Mouse (Mus musculus): ENCODE measurements at regions not wholly inside any gene's neighbourhood (a gene's known extent, or its start where the extent isn't known, plus 50 kb on each side); places are given as distances from the start of the nearest gene placed in this dataset.
A peak's percentile ranks its signal among the peaks of the same experiment; 100 is the strongest.

DNA sequence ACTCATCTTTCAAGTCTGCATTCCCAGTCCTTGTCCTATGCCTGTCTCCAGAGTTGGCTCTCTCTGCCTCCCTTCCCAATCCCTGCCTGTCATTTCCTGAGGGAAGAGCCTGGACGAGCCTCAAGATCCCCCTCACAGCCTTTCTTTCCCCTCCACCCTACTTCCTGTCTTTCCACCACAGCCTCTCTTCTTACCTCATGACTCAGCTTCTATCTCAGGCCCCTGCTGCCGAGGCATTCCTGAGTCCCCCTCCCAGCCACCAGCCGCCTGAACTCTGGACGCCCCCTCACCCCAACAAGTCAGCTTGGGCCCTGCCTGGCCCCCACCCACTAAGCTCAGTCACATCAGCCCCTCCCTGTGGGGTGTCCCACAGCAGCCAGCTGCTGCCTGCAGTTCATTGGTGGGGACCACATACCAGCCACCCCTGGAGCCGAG is 105.8 kb downstream of the Efnb1 start:
- Histone ChIP-seq H3K36me3 (replicated peaks; ENCODE audit: low read length) (no peaks in the 10 kb centered on the region), H3K4me1 (peaks cover 36% of the 10 kb centered on the region), H3K4me3 (replicated peaks) (no peak overlapping the region), H3K9me3 (no peaks in the 10 kb centered on the region), H3K27me3 (replicated peaks) (peaks cover 70% of the 10 kb centered on the region)
- no peak for TF ChIP-seq GATA1 (IDR thresholded peaks at IDR 0.05; ENCODE audit: borderline replicate concordance, low read length)

DNA sequence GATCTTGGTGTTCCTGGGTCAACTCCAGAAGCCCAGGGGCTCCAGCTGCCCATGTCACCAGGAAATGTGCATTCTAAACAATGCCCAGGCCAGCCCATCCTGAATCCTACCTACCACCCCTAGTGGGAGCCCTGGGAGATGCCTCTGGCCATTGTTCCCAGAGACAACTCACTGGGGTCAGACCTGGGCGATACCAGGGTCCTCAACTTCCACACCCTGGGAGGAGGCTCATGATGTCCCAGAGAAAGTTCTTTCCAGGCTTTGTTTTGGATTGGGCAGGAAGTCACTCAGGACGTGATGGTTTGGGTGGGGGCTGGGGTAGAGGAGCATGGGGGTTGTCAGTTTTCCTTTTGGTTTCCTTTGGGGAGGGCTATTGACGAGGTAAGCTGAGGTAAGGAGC is 97.1 kb downstream of the Efnb1 start:
- no peaks in the 10 kb centered on the region; the same call in 1 of the 2 replicates for H3K4me1 ChIP-seq
- H3K9me3 ChIP-seq: no peaks in the 10 kb centered on the region
- H3K4me3 ChIP-seq (replicated peaks): no peak overlapping the region
- TF ChIP-seq FLI1 (IDR thresholded peaks at IDR 0.05; ENCODE audit: low read length) (no peak), GATA1 (IDR thresholded peaks at IDR 0.05; ENCODE audit: borderline replicate concordance, low read length) (no peak)
- peaks cover 65% of the 10 kb centered on the region for H3K27me3 ChIP-seq (replicated peaks)
- no peaks in the 10 kb centered on the region for H3K36me3 ChIP-seq (replicated peaks; ENCODE audit: low read length)

DNA sequence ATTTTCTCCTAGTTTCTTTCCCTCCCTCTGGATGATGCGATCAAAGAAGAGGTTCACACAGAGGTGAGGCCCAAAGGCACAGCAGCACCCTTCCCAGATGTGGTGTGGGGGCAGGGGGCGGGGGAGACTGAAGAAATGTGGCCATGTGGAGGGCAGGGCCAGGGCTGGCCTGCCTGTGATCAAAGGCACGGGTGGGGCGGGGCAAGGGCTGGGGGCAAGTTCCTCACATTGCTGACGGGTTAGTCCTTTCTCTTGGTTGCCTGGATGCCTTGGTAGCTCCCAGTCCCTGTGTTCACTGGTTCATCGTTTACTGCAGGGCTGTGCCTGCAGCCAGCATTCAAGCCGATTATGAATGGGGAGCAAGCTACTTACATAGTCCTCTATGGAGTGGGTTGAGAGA is 96.4 kb downstream of the Efnb1 start:
- H3K4me3 ChIP-seq (replicated peaks): no peak overlapping the region

DNA sequence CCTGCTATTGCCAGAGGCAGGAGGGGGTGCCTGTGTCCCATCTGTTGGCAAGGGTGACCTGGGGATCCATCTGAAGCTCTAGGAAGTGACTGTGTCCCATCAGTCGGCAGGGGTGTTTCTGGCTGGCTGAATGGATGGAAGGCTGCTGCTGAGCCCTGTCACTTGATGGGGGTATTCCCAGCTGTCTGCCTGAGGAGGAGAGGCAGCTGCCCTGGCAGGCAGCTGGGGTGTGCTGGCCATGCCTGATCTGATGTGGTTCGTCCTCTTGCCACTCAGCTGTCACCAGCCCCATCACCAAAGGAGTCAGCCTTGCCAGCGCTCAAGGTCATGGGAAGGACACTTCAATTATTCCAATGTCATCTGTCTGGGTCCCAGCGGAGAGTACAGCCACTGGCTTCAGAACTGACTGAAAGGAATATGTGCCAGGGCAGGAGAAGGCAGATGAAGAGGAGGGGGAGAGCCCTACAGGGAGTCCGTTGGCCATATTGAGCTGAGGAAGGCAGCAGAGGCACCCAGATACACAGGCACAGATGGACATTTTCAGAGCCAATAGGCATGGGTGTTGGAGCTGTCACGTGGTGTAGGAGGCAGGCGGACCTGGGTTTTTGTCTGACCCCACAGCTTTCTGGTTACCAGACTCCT is 89.3 kb downstream of the Efnb1 start:
- Histone ChIP-seq H3K27me3 (replicated peaks) (peaks cover 80% of the 10 kb centered on the region), H3K4me1 (peaks cover 22% of the 10 kb centered on the region), H3K9me3 (no peaks in the 10 kb centered on the region), H3K4me3 (replicated peaks) (no peak overlapping the region), H3K36me3 (replicated peaks; ENCODE audit: low read length) (no peaks in the 10 kb centered on the region)
- no peak for TF ChIP-seq GATA1 (IDR thresholded peaks at IDR 0.05; ENCODE audit: borderline replicate concordance, low read length)
- TF ChIP-seq FLI1 (IDR thresholded peaks at IDR 0.05; ENCODE audit: low read length): no peak

More for the DNA sequence above, 96.4 kb downstream of the Efnb1 start:
- H3K9me3 ChIP-seq: no peaks in the 10 kb centered on the region
- no peaks in the 10 kb centered on the region; the same call in 1 of the 2 replicates for H3K4me1 ChIP-seq
- TF ChIP-seq FLI1 (IDR thresholded peaks at IDR 0.05; ENCODE audit: low read length): no peak
- TF ChIP-seq GATA1 (IDR thresholded peaks at IDR 0.05; ENCODE audit: borderline replicate concordance, low read length): no peak
- H3K36me3 ChIP-seq (replicated peaks; ENCODE audit: low read length): no peaks in the 10 kb centered on the region
- H3K27me3 ChIP-seq (replicated peaks): peaks cover 68% of the 10 kb centered on the region

DNA sequence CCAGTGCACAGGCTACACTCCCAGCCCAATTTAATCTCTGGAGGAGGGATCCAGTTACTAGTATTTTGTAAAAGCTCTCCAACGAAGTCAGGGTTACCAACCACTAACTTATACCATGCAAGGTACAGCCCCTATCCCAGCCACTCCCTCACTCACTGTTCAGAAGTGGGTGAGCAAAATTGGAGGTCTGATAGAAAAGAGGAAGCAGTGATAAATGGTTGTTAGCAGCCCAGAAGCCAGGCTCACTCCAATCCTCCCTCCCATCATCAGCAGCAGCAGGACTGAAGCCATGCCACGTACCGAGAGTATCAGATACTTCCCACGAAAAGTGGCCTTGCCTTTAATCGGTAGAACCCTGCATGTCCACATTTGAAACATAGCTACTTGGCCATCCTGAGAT is 86.1 kb downstream of the Efnb1 start:
- TF ChIP-seq FLI1 (IDR thresholded peaks at IDR 0.05; ENCODE audit: low read length) (no peak), GATA1 (IDR thresholded peaks at IDR 0.05; ENCODE audit: borderline replicate concordance, low read length) (no peak)
- no peaks in the 10 kb centered on the region for H3K9me3 ChIP-seq
- H3K27me3 ChIP-seq (replicated peaks): peaks cover 84% of the 10 kb centered on the region
- peaks cover 26% of the 10 kb centered on the region for H3K4me1 ChIP-seq
- H3K36me3 ChIP-seq (replicated peaks; ENCODE audit: low read length): no peaks in the 10 kb centered on the region
- no peak overlapping the region for H3K4me3 ChIP-seq (replicated peaks)

DNA sequence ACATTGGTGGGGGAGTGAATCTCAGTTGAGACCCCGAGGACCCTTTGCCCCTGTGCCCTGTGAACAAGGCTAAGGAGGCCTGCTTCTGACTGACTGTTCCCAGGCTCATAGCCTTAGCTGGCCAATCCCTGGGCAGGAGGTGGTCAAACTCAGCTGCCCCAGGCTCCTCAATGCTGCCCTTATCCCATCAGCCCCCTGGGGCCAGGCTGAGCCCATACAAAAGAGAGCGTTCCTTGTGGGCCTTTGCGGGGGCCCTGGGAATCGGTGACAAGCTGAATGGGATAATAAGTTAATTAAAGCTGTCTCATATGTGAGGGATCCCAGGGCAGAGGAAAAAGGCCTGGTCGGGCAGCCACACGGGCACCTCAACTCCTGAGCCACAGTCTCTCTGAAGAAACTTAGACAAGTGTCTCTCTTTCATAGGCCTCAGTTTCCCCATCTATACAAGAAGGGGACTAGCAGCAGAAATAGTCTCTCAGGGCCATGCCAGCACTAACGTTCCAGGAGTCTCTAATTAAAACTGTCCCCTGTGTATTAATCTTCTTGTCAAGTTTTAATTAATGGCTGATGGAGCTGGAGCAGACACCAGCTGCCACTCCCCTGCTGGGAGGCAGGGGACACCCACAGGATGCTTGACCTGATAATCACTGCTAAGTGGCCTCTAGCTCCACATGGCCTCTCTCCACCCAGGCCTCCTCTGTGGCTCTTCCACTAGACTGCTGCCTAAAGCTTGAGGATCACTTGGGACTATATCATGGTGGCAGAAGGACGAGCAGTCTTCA is 84.9 kb downstream of the Efnb1 start:
- TF ChIP-seq GATA1 (IDR thresholded peaks at IDR 0.05; ENCODE audit: borderline replicate concordance, low read length): no peak
- no peaks in the 10 kb centered on the region for H3K36me3 ChIP-seq (replicated peaks; ENCODE audit: low read length)
- peaks cover 27% of the 10 kb centered on the region for H3K4me1 ChIP-seq
- H3K27me3 ChIP-seq (replicated peaks): peaks cover 86% of the 10 kb centered on the region
- no peaks in the 10 kb centered on the region for H3K9me3 ChIP-seq
- H3K4me3 ChIP-seq (replicated peaks): no peak overlapping the region

DNA sequence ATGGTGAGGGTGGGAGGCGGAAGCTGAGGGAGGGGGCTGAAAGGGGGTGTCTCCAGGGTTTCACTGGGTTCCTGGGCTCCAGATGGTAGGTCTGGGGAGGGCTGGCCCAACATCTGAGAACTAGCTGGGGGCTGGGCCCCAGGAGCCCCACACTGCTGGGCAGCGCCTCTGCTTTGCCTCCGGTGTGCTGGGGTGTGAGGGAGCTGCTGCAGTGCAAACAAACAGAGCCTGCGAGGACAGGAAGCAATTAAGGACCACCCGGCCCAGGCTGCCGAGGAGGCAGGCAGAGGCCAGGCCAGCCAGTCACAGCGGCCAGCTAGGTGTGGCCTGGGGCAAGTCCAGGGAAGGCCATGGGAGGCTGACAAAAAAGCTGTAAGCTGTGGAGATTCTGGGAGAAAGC is 82.3 kb downstream of the Efnb1 start:
- H3K4me3 ChIP-seq (replicated peaks): no peak overlapping the region
- H3K4me1 ChIP-seq: peaks cover 32% of the 10 kb centered on the region
- H3K27me3 ChIP-seq (replicated peaks): peaks cover 81% of the 10 kb centered on the region
- H3K36me3 ChIP-seq (replicated peaks; ENCODE audit: low read length): no peaks in the 10 kb centered on the region
- TF ChIP-seq FLI1 (IDR thresholded peaks at IDR 0.05; ENCODE audit: low read length) (no peak), GATA1 (IDR thresholded peaks at IDR 0.05; ENCODE audit: borderline replicate concordance, low read length) (no peak)
- no peaks in the 10 kb centered on the region for H3K9me3 ChIP-seq

DNA sequence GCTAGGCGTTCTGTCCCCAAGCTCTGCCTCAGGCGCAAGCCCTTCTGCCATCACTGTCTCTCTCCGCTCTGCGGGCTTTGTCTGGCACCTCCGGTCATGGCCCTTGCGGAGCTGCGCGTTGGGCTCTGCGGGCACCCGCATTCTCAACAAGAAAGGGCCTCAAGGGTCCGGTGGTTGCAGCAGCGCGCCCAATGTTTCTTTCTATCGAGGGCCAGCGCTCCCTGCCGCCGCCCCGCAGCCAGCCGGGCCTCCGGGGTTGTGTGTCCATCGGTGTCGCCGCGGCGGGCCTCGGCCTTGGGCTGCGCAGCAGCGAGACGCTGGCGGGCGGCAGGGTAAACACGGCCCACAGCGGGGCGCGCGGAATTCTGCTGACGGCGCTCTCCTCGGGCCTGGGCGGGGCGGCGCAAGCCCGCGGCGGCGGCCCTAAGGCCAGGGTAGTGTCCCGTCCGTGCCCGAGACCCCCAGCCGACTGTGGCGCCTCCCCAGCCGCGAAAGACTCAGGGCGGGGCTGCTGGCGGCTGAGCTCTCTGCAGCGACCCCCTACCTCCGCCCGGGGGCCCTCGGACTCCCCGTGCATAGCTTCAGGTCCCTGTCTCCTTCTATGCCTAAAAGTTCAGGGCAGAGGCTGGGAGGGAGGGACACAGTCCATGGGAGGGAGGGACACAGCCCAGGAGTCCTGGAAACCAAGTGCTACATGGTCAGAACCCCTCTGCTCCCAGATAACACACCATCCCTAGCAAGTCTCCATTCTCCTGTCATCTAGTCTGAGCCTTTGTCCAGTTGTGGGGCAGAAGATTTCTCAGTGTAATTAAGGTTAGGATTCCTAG is 80.9 kb downstream of the Efnb1 start:
- Histone ChIP-seq H3K9me3 (no peaks in the 10 kb centered on the region), H3K27me3 (replicated peaks) (peaks cover 82% of the 10 kb centered on the region), H3K36me3 (replicated peaks; ENCODE audit: low read length) (no peaks in the 10 kb centered on the region), H3K4me3 (replicated peaks) (peak overlapping the region; percentile 85), H3K4me1 (peaks cover 27% of the 10 kb centered on the region)
- TF ChIP-seq FLI1 (IDR thresholded peaks at IDR 0.05; ENCODE audit: low read length) (no peak), GATA1 (IDR thresholded peaks at IDR 0.05; ENCODE audit: borderline replicate concordance, low read length) (no peak)

DNA sequence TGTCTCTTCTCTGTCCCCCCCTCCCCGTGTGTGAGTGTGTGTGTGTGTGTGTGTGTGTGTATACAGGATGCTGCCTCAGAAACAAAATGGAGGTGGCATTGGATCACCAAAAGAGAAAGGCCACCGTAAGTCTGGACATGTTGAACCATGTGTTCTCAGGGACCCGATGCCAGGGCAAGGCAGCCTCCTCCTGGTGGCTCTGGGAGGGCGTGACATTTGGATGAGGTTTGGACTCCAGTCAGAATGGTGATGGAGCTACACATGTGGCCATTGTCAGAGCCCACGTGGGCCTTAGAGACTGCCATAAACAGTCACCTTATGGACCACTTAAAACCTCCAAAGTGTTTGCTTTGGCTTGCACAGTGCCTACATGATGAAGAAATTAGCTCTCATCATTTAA is 80.0 kb downstream of the Efnb1 start:
- H3K4me1 ChIP-seq: peaks cover 23% of the 10 kb centered on the region
- no peaks in the 10 kb centered on the region for H3K36me3 ChIP-seq (replicated peaks; ENCODE audit: low read length)
- TF ChIP-seq FLI1 (IDR thresholded peaks at IDR 0.05; ENCODE audit: low read length) (no peak), GATA1 (IDR thresholded peaks at IDR 0.05; ENCODE audit: borderline replicate concordance, low read length) (no peak)
- H3K4me3 ChIP-seq (replicated peaks): no peak overlapping the region
- peaks cover 79% of the 10 kb centered on the region for H3K27me3 ChIP-seq (replicated peaks)
- no peaks in the 10 kb centered on the region for H3K9me3 ChIP-seq

DNA sequence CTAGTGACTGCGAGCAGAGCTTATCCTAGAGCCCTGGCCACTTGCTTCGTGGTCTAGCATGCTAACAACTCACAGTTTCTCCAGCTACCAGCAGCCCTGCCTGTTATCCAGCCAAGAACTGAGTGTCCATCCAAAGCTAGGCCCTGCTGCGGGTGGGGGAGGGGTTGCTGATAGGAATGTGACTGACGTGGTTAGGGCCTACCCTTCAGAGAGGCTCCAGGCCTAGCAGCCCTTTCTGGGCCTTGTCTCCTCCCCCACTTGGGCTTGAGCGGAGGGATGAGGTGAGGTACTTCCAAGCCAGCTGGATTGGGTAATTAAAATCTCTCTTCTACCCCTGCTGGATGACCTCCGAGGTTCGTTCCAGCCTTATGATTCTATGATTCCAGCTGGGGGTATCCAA is 79.2 kb downstream of the Efnb1 start:
- H3K27me3 ChIP-seq (replicated peaks): peaks cover 79% of the 10 kb centered on the region
- TF ChIP-seq FLI1 (IDR thresholded peaks at IDR 0.05; ENCODE audit: low read length) (no peak), GATA1 (IDR thresholded peaks at IDR 0.05; ENCODE audit: borderline replicate concordance, low read length) (no peak)

More for the DNA sequence above, 79.2 kb downstream of the Efnb1 start:
- Histone ChIP-seq H3K4me1 (peaks cover 23% of the 10 kb centered on the region), H3K4me3 (replicated peaks) (no peak overlapping the region), H3K36me3 (replicated peaks; ENCODE audit: low read length) (no peaks in the 10 kb centered on the region), H3K9me3 (no peaks in the 10 kb centered on the region)
